Mouse (Mus musculus): ENCODE results near the gene Cmip.

Gene Cmip

DNA sequence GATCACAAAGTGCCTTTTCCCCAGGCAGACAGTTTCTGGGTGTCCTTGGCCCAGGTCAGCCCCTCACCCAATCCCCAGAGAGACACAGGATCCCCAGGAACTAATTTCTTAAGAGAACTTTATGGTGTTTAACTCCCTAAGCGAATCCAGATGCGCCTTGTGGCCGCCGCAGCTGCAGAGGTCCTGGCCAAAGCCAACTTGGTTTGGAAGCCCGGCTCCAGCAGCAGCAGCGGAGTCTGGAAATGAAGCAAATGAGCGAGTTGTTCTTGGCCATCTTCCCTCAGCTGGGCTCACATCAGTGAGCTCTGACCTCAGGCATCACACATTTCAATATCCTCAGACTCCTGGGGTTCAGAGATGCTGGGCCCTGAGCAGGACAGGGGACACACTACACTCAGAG lies 33.6 kb downstream of the Cmip start:
- no peak for ATAC-seq (ENCODE audit: insufficient number of reproducible peaks, low FRiP score, low TSS enrichment)

DNA sequence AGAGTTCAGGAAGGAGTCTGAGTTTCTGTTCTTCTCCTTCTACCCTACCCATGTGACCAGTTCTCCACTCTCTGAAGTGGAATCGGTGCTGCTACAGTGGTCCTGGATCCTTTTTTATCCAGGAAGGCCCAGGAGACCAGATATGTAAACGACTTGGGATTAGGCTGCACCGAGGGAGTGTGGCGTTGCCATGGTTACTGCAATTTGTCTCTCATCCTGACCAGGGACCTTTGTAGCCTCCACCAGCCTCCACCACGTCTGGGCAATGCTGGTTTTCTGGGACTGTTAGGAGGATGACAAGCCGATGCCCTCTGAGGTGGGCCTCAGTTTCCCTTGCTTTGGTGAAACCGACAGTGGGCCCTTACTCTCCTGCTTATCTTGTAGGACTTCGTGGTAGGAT lies 35.4 kb downstream of the Cmip start:
- ATAC-seq (ENCODE audit: insufficient number of reproducible peaks, low FRiP score, low TSS enrichment) = no peak

DNA sequence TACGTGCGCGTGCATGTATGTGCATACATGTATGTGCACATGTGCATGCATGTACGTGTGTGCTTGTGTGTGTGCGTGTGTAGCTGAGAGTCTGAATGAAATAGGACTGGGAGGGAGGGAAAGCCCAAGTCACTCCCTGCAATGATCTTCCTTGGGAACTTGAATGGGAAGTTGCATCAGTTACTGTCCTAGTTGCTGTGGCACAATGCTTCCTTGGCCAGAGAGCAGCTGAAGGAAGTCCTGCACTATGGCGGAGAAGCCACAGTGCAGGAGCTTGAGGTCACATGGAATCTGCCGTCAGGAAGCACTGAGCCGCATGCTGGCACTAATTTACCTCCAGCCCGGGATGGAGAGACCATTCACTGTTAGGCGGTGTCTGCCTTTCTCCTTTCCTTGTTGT lies 37.9 kb downstream of the Cmip start:
- no peak for ATAC-seq (ENCODE audit: insufficient number of reproducible peaks, low FRiP score, low TSS enrichment)

DNA sequence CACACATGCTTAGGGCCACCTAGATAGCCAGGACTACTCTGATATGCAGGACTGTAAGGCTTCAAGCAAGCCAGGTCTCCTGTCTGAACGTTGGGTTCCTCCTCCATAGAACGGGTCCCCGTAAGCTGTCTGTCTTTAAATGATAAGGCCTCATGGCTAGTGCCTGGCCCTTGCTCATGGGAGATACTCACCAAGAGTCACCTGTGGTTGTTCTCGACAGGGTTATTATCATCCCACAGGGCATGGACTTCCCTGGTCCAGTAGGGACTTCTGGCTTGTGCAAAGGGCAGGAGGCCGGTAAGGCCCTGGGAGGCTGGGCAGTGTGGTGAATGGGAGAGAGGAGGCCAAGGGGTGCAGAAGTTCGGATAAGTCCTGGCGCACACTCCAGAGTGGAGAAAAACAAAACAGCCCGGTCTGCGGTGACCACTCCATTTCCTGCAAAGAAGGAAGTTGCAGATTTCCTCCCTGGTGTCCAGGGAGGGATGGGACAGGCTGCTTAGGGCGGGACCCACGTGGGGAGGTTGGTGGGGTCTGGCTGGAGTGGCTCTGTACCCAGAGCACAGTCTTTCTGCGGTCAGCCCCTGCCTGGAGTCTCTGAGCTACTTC lies 41.2 kb downstream of the Cmip start:
- ATAC-seq (ENCODE audit: insufficient number of reproducible peaks, low FRiP score, low TSS enrichment) = no peak

DNA sequence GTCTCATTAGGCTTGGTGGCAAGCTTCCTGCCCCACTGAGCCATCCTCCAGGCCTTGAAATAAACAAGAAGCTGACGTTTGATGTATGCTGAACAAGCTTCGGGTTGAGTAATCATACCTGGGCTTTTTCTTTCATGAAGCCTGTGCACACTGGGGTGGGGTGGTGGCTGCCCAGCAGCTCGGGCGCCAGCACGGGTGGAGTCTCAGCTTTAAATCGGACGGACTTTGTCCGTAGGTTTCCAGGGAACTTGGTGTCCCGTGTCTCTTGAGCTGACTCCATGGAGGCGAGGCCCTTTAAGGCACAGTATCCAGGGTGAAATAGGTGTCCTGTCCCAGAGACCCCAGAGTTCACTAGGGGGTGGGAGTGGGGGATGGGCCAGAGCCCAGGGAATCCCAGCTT lies 42.3 kb downstream of the Cmip start:
- ATAC-seq (ENCODE audit: insufficient number of reproducible peaks, low FRiP score, low TSS enrichment) = no peak

DNA sequence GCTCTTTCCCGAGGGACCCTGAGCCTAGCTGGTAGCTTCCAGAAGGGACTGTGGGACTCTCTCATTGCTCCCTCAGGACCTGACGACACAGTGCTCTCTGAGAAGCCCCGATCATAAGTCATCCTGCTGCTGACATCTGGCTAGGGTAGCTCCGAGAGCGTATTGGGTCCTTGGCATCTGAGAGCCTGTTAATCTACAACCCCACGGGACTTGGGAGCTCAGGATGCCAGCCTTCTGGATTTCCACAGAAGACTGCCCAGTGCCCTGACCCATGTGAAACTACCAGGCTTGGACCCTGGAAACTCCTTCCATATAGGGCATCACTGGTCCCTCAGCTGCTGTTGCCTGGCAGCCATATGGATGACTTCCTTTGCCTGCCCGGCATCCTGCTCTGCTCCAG lies 43.3 kb downstream of the Cmip start:
- no peak for ATAC-seq (ENCODE audit: insufficient number of reproducible peaks, low FRiP score, low TSS enrichment)

DNA sequence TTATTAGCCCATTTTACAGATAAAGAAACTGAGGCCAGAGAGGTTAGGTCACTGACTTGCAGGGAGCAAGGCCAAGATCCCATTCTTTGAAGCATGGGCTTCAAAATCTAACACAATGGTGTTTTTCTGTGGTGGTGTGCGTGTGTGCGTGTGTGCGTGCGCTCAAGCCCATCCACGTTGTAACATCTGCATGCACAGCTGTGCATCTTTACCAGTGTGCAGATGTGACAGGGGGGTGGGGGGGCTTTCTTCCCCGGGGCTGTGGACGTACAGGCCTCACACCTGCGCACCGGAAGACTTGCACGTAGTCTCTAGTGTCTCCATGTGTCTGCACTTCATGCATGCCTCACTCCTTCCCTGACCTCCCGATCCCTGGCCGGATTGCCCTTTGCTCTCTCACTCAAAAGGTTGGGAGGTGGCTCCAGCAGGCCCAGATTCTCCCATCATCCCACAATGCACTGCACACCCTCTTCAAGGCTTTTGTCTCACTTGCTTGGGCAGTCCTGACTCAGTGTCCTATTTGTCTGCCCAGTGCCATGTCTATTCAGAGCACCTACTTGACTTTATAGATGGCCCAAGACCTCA lies 44.7 kb downstream of the Cmip start:
- ATAC-seq (ENCODE audit: insufficient number of reproducible peaks, low FRiP score, low TSS enrichment) = no peak

DNA sequence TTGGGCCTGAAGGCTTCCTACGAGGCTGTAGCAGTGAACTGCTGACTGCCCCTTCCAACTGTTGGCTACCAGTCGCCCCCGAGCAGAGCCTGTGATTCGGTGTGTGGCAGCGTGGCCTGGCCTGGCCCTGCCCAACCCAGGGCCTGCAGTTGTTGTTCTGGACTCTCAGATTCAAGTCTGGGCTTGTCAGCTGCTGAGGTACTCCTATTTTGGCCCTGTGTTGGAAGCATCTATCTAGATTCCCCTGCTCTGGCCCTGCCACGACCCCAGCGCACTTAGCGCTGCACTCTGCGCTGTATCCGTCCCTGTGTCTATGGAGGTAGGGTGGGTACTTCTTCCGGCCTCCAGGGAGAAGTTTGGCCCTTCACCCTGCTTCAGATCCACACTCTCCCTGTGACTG lies 45.2 kb downstream of the Cmip start:
- no peak for ATAC-seq (ENCODE audit: insufficient number of reproducible peaks, low FRiP score, low TSS enrichment)

DNA sequence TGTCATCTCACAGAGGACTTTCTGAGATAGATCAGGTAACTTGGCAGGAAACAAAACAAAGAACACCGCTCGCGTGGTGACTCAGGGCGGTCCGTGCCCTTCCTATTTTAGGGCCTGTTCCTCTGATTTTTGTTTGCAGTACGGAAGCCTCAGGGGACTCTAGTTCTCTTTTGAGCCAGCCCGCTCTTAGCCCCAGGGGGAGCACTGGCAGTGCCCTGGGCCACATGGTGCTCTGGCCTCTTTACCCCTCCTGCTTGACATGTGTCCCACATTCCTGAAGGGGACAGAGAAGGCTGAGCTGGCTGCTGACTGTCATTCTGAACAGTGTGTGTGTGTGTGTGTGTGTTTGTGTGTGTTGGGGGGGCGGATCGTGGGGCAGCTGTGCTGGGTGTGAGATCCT lies 46.8 kb downstream of the Cmip start:
- ATAC-seq (ENCODE audit: insufficient number of reproducible peaks, low FRiP score, low TSS enrichment) = no peak

DNA sequence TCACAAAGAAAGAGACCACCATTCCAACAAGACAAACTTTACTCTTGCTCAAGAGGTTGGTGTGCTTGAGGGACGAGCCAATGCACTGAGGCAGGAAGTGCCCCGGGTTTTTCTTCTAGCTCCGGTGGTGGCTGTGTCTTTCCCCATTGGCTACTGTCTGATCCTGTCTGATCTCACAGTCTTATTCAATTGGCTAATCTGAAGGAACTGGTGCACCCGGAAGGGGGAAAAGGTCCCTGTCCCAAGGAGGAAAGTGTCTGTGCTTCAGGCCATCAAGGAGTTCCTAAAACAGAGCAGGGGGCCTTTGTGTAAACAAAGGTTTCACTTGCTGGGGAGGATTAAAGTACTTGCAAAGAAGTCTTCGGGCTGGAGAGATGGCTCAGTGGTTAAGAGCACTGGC lies 48.5 kb downstream of the Cmip start:
- ATAC-seq (ENCODE audit: insufficient number of reproducible peaks, low FRiP score, low TSS enrichment) = no peak

DNA sequence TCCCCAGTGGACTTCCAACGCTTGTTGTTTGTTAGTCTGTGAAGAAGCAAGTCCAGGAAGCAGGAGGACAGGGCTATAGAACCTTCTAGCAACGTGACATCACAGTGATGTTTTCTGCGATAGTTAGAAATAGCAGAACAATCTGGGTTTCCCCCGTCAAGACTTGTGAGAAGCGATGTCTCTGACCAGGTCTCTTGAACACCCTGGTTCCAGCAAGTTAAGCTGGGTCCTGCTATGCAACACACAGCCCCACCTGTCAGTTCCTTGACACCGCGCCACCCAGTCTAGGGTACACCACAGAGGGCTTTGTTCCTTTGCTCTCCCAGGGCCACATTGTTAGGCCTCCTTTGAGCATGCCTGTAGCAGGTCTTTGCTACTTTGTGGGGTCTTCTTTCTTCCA lies 49.9 kb downstream of the Cmip start:
- ATAC-seq (ENCODE audit: insufficient number of reproducible peaks, low FRiP score, low TSS enrichment) = no peak

DNA sequence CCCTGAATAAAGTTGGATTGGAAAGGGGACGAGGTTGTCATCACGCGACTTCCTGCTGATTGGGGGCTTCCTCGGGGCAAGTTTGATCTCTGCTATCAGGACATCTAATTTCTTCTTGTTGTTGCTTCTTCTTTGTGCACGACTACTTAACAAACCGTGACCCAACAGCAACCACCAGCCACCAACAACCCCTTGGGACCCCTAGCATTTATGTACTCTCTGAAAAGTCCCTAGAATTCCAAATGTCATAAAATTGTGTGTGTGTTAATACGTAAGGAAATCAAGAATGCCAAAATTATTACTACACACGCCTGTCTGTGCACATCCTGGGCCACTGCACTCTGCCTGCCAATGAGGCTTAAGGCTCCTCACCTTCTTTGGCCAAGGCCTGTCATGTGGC lies 50.4 kb downstream of the Cmip start:
- ATAC-seq (ENCODE audit: insufficient number of reproducible peaks, low FRiP score, low TSS enrichment) = no peak

DNA sequence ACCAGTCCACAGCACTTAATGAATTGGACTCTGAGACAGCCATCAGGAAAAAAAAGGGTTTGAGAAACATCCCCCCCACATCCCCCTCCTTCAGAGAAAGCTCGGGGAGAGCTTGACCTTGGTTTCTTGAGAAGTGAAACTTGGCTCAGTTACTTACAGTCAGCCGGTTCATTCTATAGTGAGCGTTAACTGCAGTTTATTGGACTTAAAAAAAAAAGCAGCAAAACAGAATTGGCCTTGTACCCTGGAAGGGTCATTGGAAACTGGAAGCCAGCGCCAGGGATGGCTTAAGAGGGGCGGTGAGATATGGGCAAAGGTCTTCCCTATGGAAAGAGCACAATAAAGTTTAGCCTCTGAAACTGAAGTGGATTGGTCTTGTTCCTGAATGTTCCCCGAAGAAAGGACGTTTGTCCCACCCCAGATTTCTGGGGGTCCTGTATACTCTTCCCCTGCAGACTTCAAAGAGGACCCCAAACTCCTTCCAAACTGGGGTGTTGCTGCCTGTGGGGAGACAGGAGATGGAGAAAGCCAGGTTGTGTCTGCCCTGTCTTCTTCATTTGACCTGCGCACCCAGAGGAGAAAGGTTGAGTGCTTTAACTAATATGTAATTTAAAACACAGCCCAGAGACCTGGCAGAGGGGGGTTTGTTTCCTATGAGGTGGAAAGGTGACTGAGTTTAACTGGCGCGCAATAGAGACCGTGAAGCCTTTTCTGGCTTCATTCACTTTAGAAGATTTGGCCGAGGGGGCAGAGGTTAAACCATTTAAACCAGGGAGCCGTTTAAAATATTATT lies 51.6 kb downstream of the Cmip start:
- ATAC-seq (ENCODE audit: insufficient number of reproducible peaks, low FRiP score, low TSS enrichment) = no peak

DNA sequence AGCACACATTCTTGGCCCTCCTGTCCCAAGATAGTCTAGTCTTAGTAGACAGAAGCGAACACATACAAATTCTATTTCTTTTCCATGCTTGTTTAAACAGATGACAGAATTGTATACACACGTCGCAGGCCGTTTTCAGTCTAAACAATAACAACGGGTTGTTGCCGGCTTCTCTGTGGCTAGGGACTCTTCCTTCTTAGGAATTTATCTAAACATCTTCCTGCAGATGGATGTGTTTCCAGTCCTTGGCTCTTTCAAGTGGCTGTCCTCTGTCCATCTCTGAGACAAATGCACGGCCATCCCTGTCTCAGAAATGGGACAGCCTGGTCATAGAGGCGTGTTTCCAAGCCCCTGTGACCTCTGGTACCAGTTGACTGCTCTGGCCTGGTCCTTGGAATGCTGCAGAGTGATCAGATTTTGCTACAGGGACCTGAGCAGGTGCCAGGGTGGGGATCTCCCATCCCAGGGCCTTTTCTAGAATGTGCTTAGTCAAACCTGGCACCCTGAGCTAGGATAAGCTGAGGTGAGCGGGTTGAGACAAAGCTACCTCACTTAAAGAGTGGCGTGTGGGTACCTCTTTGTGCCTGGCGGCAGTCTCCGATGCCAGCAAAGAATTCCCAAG lies 52.9 kb downstream of the Cmip start:
- no peak for ATAC-seq (ENCODE audit: insufficient number of reproducible peaks, low FRiP score, low TSS enrichment)

DNA sequence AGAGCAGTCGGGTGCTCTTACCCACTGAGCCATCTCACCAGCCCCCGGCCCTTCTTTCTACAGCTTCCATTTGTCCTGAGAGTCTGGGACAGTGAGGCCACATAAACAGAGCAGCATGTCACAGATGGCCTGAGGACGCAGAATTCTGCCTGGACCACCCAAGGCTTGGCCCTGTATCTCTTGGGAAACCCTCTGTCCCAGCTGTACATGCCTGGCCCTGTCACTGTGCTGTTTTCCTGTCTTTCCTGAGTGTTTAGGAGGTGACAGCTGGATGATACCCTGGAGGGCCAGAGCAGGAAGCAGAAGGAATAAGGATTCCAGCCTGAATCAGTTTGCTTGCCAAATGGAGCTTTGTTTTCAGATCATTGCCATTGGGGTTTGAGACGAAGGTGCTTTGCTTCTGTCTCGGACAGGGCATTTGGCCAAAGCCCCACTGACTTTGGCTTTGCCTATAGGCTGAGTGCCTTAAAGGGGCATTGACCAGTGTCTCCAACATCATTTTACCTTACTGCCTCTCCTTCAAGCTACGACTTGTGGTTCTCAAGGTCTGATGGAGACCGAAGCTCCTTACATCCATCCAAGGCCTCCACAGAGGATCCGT lies 54.2 kb downstream of the Cmip start:
- ATAC-seq (ENCODE audit: insufficient number of reproducible peaks, low FRiP score, low TSS enrichment) = no peak

DNA sequence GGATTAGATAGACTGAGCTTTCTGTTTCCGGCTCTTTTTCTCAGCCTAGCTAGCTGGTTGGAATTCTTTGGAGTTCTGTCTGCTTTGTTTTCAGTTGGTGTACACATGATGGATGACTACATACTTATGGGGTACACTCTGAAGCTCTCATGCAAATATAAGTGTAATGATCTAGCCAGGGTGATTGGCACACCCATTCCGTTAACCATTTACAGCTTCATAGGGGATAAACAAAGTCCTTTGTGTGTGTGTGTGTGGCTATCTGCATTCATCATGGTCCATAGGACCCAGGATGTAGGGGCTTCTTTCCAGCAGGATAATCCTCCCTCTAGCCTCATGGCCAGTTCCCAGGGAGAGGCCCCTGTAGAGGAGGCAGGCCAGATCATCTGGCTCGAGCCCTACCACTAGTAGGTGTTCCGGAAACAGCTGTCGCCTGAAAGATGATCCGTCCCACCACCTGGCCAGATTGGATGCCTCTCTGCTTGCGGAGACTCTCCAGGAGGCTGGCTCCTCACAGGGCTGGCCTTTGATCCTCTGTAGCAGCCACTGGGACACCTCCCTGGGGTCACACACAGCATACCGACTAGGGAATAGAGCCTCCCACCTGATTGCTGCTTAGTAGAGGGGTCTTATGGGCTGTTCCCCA lies 57.6 kb downstream of the Cmip start:
- no peak for ATAC-seq (ENCODE audit: insufficient number of reproducible peaks, low FRiP score, low TSS enrichment)

DNA sequence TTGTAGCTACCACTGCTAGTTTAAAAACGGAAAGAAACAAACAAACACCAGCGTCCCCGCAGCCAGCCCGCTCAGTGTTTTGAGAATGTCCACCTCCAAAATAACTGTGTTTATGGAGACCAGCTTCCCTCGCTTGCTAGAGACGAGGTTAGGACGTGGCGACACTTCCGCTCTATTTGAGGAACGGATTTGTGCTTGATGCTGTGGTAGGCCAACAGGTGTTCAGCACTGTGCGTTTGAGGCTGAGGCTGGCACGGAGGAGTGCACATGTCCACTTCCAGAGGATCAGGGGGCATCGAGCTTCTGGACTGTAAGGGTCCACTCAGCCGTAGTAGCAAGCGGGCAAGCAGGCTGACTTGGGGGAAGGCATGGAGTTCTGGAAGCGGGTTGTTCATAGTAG lies 58.9 kb downstream of the Cmip start:
- ATAC-seq (ENCODE audit: insufficient number of reproducible peaks, low FRiP score, low TSS enrichment) = no peak

DNA sequence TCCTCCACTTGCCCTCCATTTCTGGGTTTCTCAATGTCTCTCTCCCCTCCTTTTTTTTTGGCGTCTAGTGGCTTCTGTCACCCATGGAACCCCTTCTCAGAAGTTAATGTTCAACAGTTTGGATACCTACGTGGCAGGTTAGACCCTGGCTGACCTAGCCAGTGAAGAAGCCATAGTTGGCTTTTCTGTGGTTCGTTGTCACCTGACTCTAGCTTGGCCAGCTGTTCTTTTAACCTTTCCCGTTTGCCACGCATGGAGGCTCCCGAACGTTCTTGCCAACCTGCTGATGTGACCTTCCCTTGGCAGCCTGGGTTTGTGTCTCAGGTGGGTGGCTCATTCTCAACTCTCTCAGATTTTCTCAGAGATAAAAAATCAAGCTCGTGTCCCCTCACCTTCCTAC lies 60.6 kb downstream of the Cmip start:
- no peak for ATAC-seq (ENCODE audit: insufficient number of reproducible peaks, low FRiP score, low TSS enrichment)

DNA sequence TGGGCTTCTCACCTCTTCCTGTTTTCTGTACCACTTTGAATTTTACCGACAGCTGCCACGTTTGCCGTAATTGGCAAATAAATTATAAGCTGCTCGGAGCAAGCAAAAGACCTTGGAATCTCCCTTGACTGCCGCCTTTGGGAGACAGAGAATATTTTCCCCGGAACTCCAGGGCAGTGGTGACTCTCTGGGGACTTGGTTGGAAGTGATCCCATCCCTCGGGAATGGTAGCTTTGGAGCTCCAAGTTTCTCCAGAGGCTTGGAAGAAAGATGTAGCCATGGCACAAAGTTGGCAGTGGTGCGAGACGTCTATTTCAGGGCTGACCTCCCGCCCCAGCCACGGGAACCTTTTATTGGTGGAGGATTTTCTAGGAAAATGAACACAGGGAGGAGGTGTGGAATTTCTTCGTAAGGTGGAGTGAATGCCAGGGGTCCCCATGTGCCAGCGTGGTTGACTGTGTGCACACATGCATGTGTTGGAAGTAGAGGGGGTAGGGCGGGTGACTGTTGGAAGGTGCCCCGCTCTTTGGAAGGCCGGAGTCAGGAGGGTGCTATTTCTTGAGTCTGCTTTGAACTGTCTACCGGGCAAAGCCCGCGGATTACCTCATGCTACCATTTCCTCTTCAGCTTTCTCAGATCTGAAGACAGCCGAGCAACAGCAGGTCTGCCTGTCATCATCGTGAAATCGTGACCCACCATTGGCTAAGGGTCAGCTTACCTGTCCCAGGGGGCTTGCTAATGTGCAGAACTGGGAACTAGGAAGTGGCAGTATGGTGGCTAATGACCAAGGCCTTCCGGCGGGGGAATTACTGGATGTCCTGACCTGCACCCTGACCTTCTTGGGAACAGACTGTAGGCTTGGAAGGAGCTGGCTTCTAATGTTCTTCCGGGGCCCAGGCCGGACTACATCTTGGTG lies 62.3 kb downstream of the Cmip start:
- no peak for ATAC-seq (ENCODE audit: insufficient number of reproducible peaks, low FRiP score, low TSS enrichment)

DNA sequence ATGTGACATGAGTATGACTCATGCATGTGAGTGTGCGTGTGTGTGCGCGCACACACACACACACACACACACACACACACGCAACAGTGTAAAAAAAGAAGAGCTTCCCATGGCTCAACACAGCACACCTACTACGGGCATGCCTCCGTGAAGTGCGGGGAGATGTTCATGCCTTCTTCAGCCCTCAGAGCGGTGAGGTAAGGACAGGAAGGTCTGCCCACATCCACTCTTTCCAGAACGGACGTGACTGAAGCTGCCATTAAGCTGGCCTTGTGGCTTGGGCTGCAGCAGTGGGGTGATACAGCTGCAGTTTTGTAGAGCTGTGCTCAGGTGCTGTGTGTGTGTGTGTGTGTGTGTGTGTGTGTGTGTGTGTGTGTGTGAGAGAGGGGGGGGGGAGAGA lies 63.8 kb downstream of the Cmip start:
- no peak for ATAC-seq (ENCODE audit: insufficient number of reproducible peaks, low FRiP score, low TSS enrichment)
